Mouse (Mus musculus) left cerebral cortex, postnatal 25 days (tissue): ENCODE measurements around the gene Tubb2b. TPM values are rescaled to one million over a fixed set of nuclear protein-coding genes. Genes with fewer than 3 reads are reported as not detected.
A peak's percentile ranks its signal among the peaks of the same experiment; 100 is the strongest.

Experiments used
- DNase-seq, 2 experiments: peaks; one replicate each; pipeline ENCODE4 v3.0.0; 2022; ENCODE audit warnings: low spot score in 2 of 2, mixed read lengths in 1 of 2
- intact Hi-C: fragments of 180-260 bp; cut with DNase I; formaldehyde crosslinking; loops from one replicate; pipeline ENCODE4 v1.15.1; 2025
- total RNA-seq, 2 experiments: library from RNA; stranded (reverse); gene quantifications; 2 replicates each; pipeline ENCODE4 v1.2.3; 2021

Tubb2b gene
- total RNA-seq, 2 experiments from 2014 or later = 207 to 213 TPM

GRCm38 (mm10) chr13:34084026-34084750 is 46.1 kb downstream of the Tubb2b start:
- peak in 1 of 2 experiments; percentile 39 for DNase-seq
- intact Hi-C loops = no loop called here

DNA sequence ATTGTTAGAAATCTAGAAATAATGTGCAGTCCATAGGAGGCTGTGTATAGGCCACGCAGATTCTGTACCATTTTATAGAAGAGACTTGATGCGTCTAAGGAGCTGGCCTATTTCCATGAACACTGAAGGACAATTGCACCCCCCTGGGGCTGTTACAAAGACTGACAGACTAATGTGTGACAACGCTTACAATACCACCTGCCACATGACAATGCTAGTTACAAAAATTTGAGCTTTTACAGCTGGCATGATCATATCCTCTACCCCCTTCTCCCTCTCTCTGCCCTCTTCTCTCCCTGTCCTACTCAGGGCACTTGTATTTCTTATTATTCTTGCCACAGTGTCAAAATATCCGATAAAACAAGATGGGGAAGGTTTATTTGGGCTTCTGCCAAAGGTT is 48.3 kb downstream of the Tubb2b start:
- intact Hi-C loops = no loop called here
- no peak for DNase-seq

DNA sequence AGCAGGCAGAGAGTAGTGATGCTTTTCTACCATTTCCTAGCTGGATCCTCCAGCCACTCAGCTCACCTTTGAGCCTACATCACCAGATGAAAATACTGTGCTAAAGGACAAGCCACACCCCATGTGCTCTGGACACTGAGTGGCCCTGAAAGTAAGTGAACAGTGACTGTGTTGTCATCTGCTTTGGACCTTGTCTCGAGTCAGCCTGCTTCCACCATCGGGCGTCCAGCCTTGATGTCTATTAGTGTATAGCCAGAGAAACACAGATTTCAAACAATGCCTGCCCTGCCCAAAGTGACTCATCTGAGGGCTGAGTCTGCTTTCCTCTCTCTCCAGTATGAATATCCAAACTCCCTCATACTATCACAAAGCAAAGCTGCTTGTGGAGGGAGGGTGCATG is 50.5 kb downstream of the Tubb2b start:
- DNase-seq = no peak
- intact Hi-C loops = loop anchor here (2.0 kb wide), 2 partner anchors 17 to 51 kb away; partner anchors contain the start of gene Tubb2b

DNA sequence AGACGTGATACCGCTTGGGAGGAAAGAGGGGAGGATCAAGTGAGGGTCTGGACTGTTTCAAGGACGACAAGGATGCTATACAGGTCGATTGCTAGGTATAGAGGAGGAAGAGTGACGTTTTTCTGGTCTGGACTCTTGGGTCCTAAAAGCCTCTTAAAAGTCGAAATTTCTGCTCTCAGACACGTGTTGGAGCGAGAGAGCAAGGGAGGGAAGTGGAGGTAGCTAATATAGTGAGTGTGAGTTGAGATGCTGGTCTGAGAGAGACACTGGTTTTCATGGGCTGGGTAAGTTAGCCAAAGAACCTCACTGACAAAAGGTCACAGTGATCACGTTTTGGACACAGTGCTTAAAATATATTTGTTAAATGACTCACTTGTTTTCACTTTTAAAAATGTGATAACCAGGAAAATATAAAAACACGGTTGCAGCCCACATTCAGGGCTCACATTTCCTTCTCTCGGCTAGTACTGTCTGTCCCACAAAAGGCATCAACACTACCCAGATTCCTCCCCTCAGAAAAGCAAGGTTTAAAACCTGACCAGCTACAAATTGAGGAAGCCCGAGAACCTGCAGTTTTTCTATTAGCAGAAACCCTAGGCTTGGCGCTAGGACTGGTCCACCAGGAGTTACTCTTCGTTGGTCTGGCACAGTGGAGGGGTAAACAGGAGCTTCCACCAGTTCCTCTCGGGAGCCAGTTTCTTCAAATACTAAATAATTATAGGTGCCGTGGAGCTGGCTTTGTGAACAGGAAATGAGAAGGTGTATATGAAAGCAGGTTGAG is 51.6 kb downstream of the Tubb2b start:
- intact Hi-C loops = loop anchor here (1.0 to 2.0 kb wide), 3 partner anchors 18 to 76 kb away; partner anchors contain the start of gene Tubb2b
- DNase-seq = no peak

DNA sequence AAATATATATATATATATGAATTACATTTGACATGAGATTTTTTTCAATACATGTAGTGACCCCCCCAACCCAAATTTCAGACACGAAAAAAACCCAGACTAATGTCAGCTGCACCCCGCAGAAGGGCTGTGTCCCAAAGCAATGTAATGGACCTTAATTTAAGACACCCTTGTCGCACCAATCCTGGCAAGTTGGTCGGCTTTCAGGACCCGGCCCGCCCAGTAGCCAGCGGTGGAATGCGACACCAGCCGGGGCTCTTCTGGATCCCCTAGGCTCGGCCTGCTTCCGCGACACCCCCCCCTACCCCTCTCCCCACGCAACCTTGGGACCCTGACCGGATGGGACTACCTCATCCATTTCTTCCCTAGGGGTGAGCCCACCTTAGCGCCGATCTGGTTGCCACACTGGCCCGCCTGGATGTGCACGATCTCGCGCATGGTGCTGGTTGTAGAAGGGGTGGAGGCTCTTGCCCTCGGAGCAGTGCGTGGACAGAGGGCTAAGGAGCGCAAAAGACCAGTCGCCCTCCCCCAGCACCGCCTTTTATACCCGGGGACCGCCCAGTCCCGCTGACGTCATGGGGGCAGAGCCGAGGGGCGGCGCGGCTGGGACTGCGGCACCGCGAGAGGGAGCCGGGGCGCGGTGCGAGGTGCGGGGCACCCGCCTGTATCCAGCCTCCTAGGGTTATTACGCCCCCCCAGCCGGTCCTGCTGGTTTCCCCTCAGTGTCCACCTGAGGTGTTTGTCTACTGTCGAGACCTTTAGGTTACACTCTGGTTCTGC is 52.6 kb downstream of the Tubb2b start, which contains the start of gene Tubb2a:
Tubb2a (minus strand) TSS at position 516 of the 780 bp plus-strand sequence.
- intact Hi-C loops = loop anchor here (1.0 to 2.0 kb wide), 3 partner anchors 19 to 77 kb away; partner anchors contain the start of gene Tubb2b
- peak; percentile 92 for DNase-seq

Other genes starting within 250 kb of the Tubb2b start
- 1 to 10 TPM in 1 of 2 experiments, under 1 TPM in 1; 0.44 to 1.4 TPM for gene Serpinb6c, start 224.8 kb downstream of the Tubb2b start, total RNA-seq
- 1 to 10 TPM; 5.5 to 6.2 TPM for gene Nqo2, start 165.8 kb downstream of the Tubb2b start, total RNA-seq
- 1 to 10 TPM; 5.6 to 7.1 TPM for gene Ripk1, start 128.1 kb downstream of the Tubb2b start, total RNA-seq
- gene Serpinb6a, start 127.7 kb downstream of the Tubb2b start, total RNA-seq = 10 to 100 TPM; 35.6 to 39.0 TPM
- 10 to 100 TPM; 39.4 to 45.2 TPM for gene Bphl, start 92.9 kb downstream of the Tubb2b start, total RNA-seq
- 1,000 to 10,000 TPM; 1,056 to 1,125 TPM for gene Tubb2a, start 52.5 kb downstream of the Tubb2b start, total RNA-seq
- gene Psmg4, start 32.5 kb upstream of the Tubb2b start, total RNA-seq = 10 to 100 TPM; 18.7 to 21.7 TPM
- 10 to 100 TPM; 58.9 to 59.3 TPM for gene Slc22a23, start 214.7 kb upstream of the Tubb2b start, total RNA-seq